Mouse (Mus musculus): ENCODE measurements around the gene Slc35f4. TPM values are rescaled to one million over a fixed set of nuclear protein-coding genes. Genes with fewer than 3 reads are reported as not detected.

Slc35f4 gene
- polyA plus RNA-seq, 1 experiment from 2014 or later = not detected

- H3K9me3 ChIP-seq (replicated peaks) = no peaks in the 10 kb centered on the region
- ATAC-seq (ENCODE audit: low read depth) (no peak), DNase-seq (no peak)
- no peaks in the 10 kb centered on the region for H3K4me1 ChIP-seq (replicated peaks)
- H3K4me2 ChIP-seq = no peak overlapping the region
- H3K27ac ChIP-seq = no peak overlapping the region
- H3K27me3 ChIP-seq = no peaks in the 10 kb centered on the region
- H3K9ac ChIP-seq = no peak overlapping the region
- WGBS (ENCODE audit: insufficient replicate concordance) = 44% methylated on average over 7 of the region's 7 CpGs
- H3K36me3 ChIP-seq = no peaks in the 10 kb centered on the region
- H3K4me3 ChIP-seq (replicated peaks) = no peak overlapping the region
These were observed 177.5 kb downstream of the Slc35f4 start for GRCm38 (mm10) chr14:49348164-49348896.

- no peak overlapping the region for H3K9ac ChIP-seq
- no peaks in the 10 kb centered on the region for H3K4me1 ChIP-seq (replicated peaks)
- H3K4me2 ChIP-seq = no peak overlapping the region
- no peak for DNase-seq
- no peaks in the 10 kb centered on the region for H3K27me3 ChIP-seq
- no peak overlapping the region for H3K27ac ChIP-seq
- H3K36me3 ChIP-seq = no peaks in the 10 kb centered on the region
- 63% methylated on average over 2 of the region's 2 CpGs for WGBS (ENCODE audit: insufficient replicate concordance)
- no peak for ATAC-seq (ENCODE audit: low read depth)
- H3K4me3 ChIP-seq (replicated peaks) = no peak overlapping the region
- H3K9me3 ChIP-seq (replicated peaks) = no peaks in the 10 kb centered on the region
These were observed 180.0 kb downstream of the Slc35f4 start for GRCm38 (mm10) chr14:49345835-49346234.

GRCm38 (mm10) chr14:49337011-49337410 is 188.8 kb downstream of the Slc35f4 start:
- H3K4me1 ChIP-seq (replicated peaks) = no peaks in the 10 kb centered on the region
- ATAC-seq (ENCODE audit: low read depth) (no peak), DNase-seq (no peak)
- H3K9me3 ChIP-seq (replicated peaks) = no peaks in the 10 kb centered on the region
- no peaks in the 10 kb centered on the region for H3K36me3 ChIP-seq
- H3K4me3 ChIP-seq (replicated peaks) = no peak overlapping the region
- no peak overlapping the region for H3K27ac ChIP-seq
- H3K4me2 ChIP-seq = no peak overlapping the region
- H3K27me3 ChIP-seq = no peaks in the 10 kb centered on the region
- no peak overlapping the region for H3K9ac ChIP-seq
- WGBS (ENCODE audit: insufficient replicate concordance) = 60% methylated on average over 4 of the region's 4 CpGs

GRCm38 (mm10) chr14:49333841-49334240 is 192.0 kb downstream of the Slc35f4 start:
- no peak overlapping the region for H3K4me3 ChIP-seq (replicated peaks)
- no peak overlapping the region for H3K27ac ChIP-seq
- DNase-seq (no peak), ATAC-seq (ENCODE audit: low read depth) (no peak)
- H3K9me3 ChIP-seq (replicated peaks) = no peaks in the 10 kb centered on the region
- no peaks in the 10 kb centered on the region for H3K4me1 ChIP-seq (replicated peaks)
- no peak overlapping the region for H3K9ac ChIP-seq
- H3K27me3 ChIP-seq = no peaks in the 10 kb centered on the region
- no peaks in the 10 kb centered on the region for H3K36me3 ChIP-seq
- WGBS (ENCODE audit: insufficient replicate concordance) = 57% methylated on average over 2 of the region's 2 CpGs
- no peak overlapping the region for H3K4me2 ChIP-seq

GRCm38 (mm10) chr14:49316493-49316894 is 209.4 kb downstream of the Slc35f4 start:
- Histone ChIP-seq H3K27me3 (no peaks in the 10 kb centered on the region), H3K4me3 (replicated peaks) (no peak overlapping the region), H3K9ac (no peak overlapping the region), H3K27ac (no peak overlapping the region), H3K9me3 (replicated peaks) (no peaks in the 10 kb centered on the region), H3K36me3 (no peaks in the 10 kb centered on the region), H3K4me2 (no peak overlapping the region), H3K4me1 (replicated peaks) (no peaks in the 10 kb centered on the region)
- ATAC-seq (ENCODE audit: low read depth) = no peak
- no peak for DNase-seq
- 41% methylated on average over 5 of the region's 5 CpGs for WGBS (ENCODE audit: insufficient replicate concordance)

- ATAC-seq (ENCODE audit: low read depth) (no peak), DNase-seq (no peak)
- Histone ChIP-seq H3K4me3 (replicated peaks) (no peak overlapping the region), H3K36me3 (no peaks in the 10 kb centered on the region), H3K9ac (no peak overlapping the region), H3K4me2 (no peak overlapping the region), H3K4me1 (replicated peaks) (no peaks in the 10 kb centered on the region), H3K27me3 (no peaks in the 10 kb centered on the region), H3K27ac (no peak overlapping the region), H3K9me3 (replicated peaks) (no peaks in the 10 kb centered on the region)
- 63% methylated on average over 7 of the region's 7 CpGs for WGBS (ENCODE audit: insufficient replicate concordance)
These were observed 211.9 kb downstream of the Slc35f4 start for GRCm38 (mm10) chr14:49313981-49314380.

GRCm38 (mm10) chr14:49313376-49313775 is 212.5 kb downstream of the Slc35f4 start:
- 65% methylated on average over 8 of the region's 8 CpGs for WGBS (ENCODE audit: insufficient replicate concordance)
- no peak overlapping the region for H3K4me3 ChIP-seq (replicated peaks)
- no peaks in the 10 kb centered on the region for H3K9me3 ChIP-seq (replicated peaks)
- no peak overlapping the region for H3K27ac ChIP-seq
- DNase-seq (no peak), ATAC-seq (ENCODE audit: low read depth) (no peak)
- H3K4me2 ChIP-seq = no peak overlapping the region
- H3K9ac ChIP-seq = no peak overlapping the region
- no peaks in the 10 kb centered on the region for H3K27me3 ChIP-seq
- H3K36me3 ChIP-seq = no peaks in the 10 kb centered on the region
- H3K4me1 ChIP-seq (replicated peaks) = no peaks in the 10 kb centered on the region

- H3K36me3 ChIP-seq = no peaks in the 10 kb centered on the region
- WGBS (ENCODE audit: insufficient replicate concordance) = 37% methylated on average over 1 of the region's 1 CpGs
- H3K27ac ChIP-seq = no peak overlapping the region
- H3K27me3 ChIP-seq = no peaks in the 10 kb centered on the region
- no peak overlapping the region for H3K4me2 ChIP-seq
- no peak for DNase-seq
- no peaks in the 10 kb centered on the region for H3K4me1 ChIP-seq (replicated peaks)
- H3K9me3 ChIP-seq (replicated peaks) = no peaks in the 10 kb centered on the region
- no peak for ATAC-seq (ENCODE audit: low read depth)
- no peak overlapping the region for H3K9ac ChIP-seq
- no peak overlapping the region for H3K4me3 ChIP-seq (replicated peaks)
These were observed 214.3 kb downstream of the Slc35f4 start for GRCm38 (mm10) chr14:49311548-49311947.

GRCm38 (mm10) chr14:49311091-49311492 is 214.8 kb downstream of the Slc35f4 start:
- no peak for DNase-seq
- Histone ChIP-seq H3K4me2 (no peak overlapping the region), H3K36me3 (no peaks in the 10 kb centered on the region), H3K4me1 (replicated peaks) (no peaks in the 10 kb centered on the region), H3K27me3 (no peaks in the 10 kb centered on the region), H3K9ac (no peak overlapping the region), H3K4me3 (replicated peaks) (no peak overlapping the region), H3K9me3 (replicated peaks) (no peaks in the 10 kb centered on the region), H3K27ac (no peak overlapping the region)
- WGBS (ENCODE audit: insufficient replicate concordance) = 44% methylated on average over 5 of the region's 5 CpGs
- no peak for ATAC-seq (ENCODE audit: low read depth)

GRCm38 (mm10) chr14:49309670-49310069 is 216.2 kb downstream of the Slc35f4 start:
- Histone ChIP-seq H3K4me3 (replicated peaks) (no peak overlapping the region), H3K36me3 (no peaks in the 10 kb centered on the region), H3K27ac (no peak overlapping the region), H3K4me1 (replicated peaks) (no peaks in the 10 kb centered on the region), H3K4me2 (no peak overlapping the region), H3K9ac (no peak overlapping the region), H3K9me3 (replicated peaks) (no peaks in the 10 kb centered on the region), H3K27me3 (no peaks in the 10 kb centered on the region)
- DNase-seq (no peak), ATAC-seq (ENCODE audit: low read depth) (no peak)
- WGBS (ENCODE audit: insufficient replicate concordance) = 19% methylated on average over 2 of the region's 2 CpGs

GRCm38 (mm10) chr14:49308591-49308990 is 217.3 kb downstream of the Slc35f4 start:
- Histone ChIP-seq H3K9ac (no peak overlapping the region), H3K9me3 (replicated peaks) (no peaks in the 10 kb centered on the region), H3K4me2 (no peak overlapping the region), H3K4me1 (replicated peaks) (no peaks in the 10 kb centered on the region), H3K36me3 (no peaks in the 10 kb centered on the region), H3K27ac (no peak overlapping the region), H3K27me3 (no peaks in the 10 kb centered on the region), H3K4me3 (replicated peaks) (no peak overlapping the region)
- no peak for ATAC-seq (ENCODE audit: low read depth)
- DNase-seq = no peak
- WGBS (ENCODE audit: insufficient replicate concordance) = 31% methylated on average over 1 of the region's 1 CpGs

GRCm38 (mm10) chr14:49307842-49308241 is 218.0 kb downstream of the Slc35f4 start:
- no peak overlapping the region for H3K27ac ChIP-seq
- H3K27me3 ChIP-seq = no peaks in the 10 kb centered on the region
- no peaks in the 10 kb centered on the region for H3K4me1 ChIP-seq (replicated peaks)
- H3K4me2 ChIP-seq = no peak overlapping the region
- no peak overlapping the region for H3K4me3 ChIP-seq (replicated peaks)
- DNase-seq = no peak
- H3K9me3 ChIP-seq (replicated peaks) = no peaks in the 10 kb centered on the region
- no peaks in the 10 kb centered on the region for H3K36me3 ChIP-seq
- WGBS (ENCODE audit: insufficient replicate concordance) = 66% methylated on average over 3 of the region's 3 CpGs
- no peak overlapping the region for H3K9ac ChIP-seq
- no peak for ATAC-seq (ENCODE audit: low read depth)
